Mouse (Mus musculus) liver, adult 2 months (tissue): ENCODE data around the gene Ust. TPM values are rescaled to one million over a fixed set of nuclear protein-coding genes. Genes with fewer than 3 reads are reported as not detected.

Source experiments
- DNase-seq: peaks from one replicate; pipeline ENCODE4 v3.0.0-alpha.2; 2011; ENCODE audit warnings: low read depth, low spot score; ENCODE audit errors: extremely low read depth
- H3K27ac ChIP-seq: fragments of 200-500 bp; replicated peaks from 2 replicates; pipeline ENCODE4 v1.5.1; 2012; ENCODE audit warnings: low read depth, mild to moderate bottlenecking, control low read depth, inconsistent platforms, low read length; ENCODE audit not compliant: insufficient read depth
- H3K27me3 ChIP-seq: fragments of 200-500 bp; 2 replicates; pipeline ENCODE4 v1.6.1; 2012; ENCODE audit warnings: mild to moderate bottlenecking, moderate library complexity, low read length, inconsistent platforms; ENCODE audit not compliant: control insufficient read depth, insufficient read depth
- H3K36me3 ChIP-seq: fragments of 200-500 bp; 2 replicates; pipeline ENCODE4 v1.6.1; 2012; ENCODE audit warnings: low read length, inconsistent platforms; ENCODE audit not compliant: control insufficient read depth, insufficient read depth
- H3K4me1 ChIP-seq: fragments of 200-500 bp; 2 replicates; pipeline ENCODE4 v1.6.1; 2011; ENCODE audit warnings: low read length; ENCODE audit not compliant: control insufficient read depth, insufficient read depth
- H3K4me3 ChIP-seq: fragments of 200-500 bp; 2 replicates; pipeline ENCODE4 v1.5.1; 2011; ENCODE audit warnings: low read depth, mild to moderate bottlenecking, control low read depth, low read length, moderate library complexity; ENCODE audit not compliant: insufficient read depth
- H3K79me2 ChIP-seq: fragments of 200-500 bp; 2 replicates; pipeline ENCODE4 v1.6.1; 2012; ENCODE audit warnings: inconsistent platforms, mild to moderate bottlenecking, low read length, moderate library complexity; ENCODE audit not compliant: control insufficient read depth, insufficient read depth
- H3K9ac ChIP-seq: fragments of 200-500 bp; 2 replicates; pipeline ENCODE4 v1.6.1; 2012; ENCODE audit warnings: low read depth, mild to moderate bottlenecking, control low read depth, inconsistent platforms, low read length
- CTCF ChIP-seq: fragments of 200-500 bp; IDR thresholded peaks from 2 replicates; pipeline ENCODE4 v1.5.1; 2011; ENCODE audit warnings: low read depth, low read length, control low read depth
- POLR2A ChIP-seq: fragments of 200-500 bp; IDR thresholded peaks from 2 replicates; pipeline ENCODE4 v1.6.1; 2011; ENCODE audit warnings: low read length, control low read depth; ENCODE audit not compliant: insufficient read depth; ENCODE audit errors: extremely low read depth
- whole genome bisulfite sequencing: fragments of 180-500 bp; shearing (Covaris S2); methylation state at CpG from one replicate; pipeline ENCODE4 v1.1.7; 2018; 5-methylcytosine and 5-hydroxymethylcytosine counted together
- polyA plus RNA-seq: library from polyadenylated mRNA; depleted of rRNA; stranded (reverse); fragments of >200 nt; gene quantifications from 2 replicates; pipeline ENCODE4 v1.2.3, GENCODE M21; 2012
- total RNA-seq: library from RNA; depleted of rRNA; stranded (reverse); fragments of >200 nt; gene quantifications from 2 replicates; pipeline ENCODE4 v1.2.3, GENCODE M21; 2014

Gene Ust
- total and polyA plus RNA-seq, 2 experiments = 0.27 to 0.46 TPM

DNA sequence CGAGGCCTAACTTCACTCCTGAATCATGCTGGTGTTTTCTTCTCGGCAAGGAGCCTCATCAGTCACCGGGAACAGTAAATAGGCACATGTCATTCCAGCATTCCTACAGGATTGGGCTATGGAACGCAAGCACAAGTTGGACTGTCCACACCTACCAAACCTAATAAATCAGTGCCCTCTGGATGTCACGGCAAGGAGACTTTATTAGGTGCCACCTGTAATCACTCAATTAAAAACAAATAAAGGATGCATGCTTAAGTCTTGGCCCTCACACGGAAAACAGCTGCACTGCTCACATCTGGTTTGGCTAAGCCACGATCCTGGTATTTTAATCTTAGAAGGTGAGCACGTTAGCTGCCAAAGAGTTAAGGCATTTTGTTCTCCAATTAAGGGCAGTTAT is 294.6 kb downstream of the Ust start:
- no peak for DNase-seq
- Histone ChIP-seq H3K27ac (no peak overlapping the region), H3K4me1 (peaks cover 5% of the 10 kb centered on the region), H3K27me3 (no peaks in the 10 kb centered on the region), H3K4me3 (no peak overlapping the region), H3K9ac (no peak overlapping the region), H3K36me3 (no peaks in the 10 kb centered on the region), H3K79me2 (no peaks in the 10 kb centered on the region)
- 91% methylated on average over 8 of the region's 8 CpGs for WGBS
- no peak for TF ChIP-seq CTCF
- no peak for TF ChIP-seq POLR2A

DNA sequence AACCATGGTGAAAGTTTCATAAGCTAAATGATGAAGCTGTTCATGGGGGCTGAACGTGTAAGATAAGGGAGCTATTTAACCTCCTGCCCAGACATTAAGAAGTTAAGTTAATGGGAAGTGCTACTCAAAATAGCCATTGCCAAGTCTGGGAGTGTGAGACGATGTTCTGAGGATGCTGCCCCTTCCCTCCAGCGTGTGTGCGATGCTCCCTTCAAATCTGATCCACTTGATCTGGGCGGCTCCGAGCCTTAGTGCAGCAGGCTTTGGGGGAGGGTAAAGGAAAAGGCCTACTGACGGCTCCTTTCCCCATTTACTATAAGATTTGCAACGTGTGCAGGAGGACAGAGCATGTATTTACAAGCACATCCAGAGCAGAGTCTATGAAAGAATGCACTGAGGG is 301.7 kb downstream of the Ust start:
- TF ChIP-seq CTCF (no peak), POLR2A (no peak)
- DNase-seq = no peak
- Histone ChIP-seq H3K36me3 (no peaks in the 10 kb centered on the region), H3K4me1 (no peaks in the 10 kb centered on the region), H3K9ac (no peak overlapping the region), H3K79me2 (no peaks in the 10 kb centered on the region), H3K4me3 (no peak overlapping the region), H3K27me3 (no peaks in the 10 kb centered on the region), H3K27ac (no peak overlapping the region)
- 67% methylated on average over 8 of the region's 8 CpGs for WGBS

DNA sequence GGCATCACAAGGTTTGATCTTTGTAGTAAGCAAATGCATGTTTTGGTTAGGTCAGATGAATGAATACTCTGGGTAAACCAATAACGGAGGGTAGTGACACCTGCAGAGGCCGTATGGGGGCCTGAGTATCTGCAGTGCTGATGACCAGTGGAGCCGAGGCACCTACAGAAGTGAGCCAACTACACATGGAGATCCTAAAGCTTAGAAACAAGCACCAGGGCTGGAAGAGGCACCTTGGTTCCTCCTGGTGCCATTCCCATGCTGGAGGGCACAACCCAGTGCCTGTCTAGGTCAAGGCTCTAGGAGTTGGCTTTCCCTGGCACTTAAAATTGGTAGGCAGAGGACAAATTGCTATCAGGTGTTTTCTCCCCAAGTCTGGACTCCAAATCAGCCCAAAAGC is 303.4 kb downstream of the Ust start:
- TF ChIP-seq CTCF (no peak), POLR2A (no peak)
- Histone ChIP-seq H3K27ac (no peak overlapping the region), H3K36me3 (no peaks in the 10 kb centered on the region), H3K79me2 (no peaks in the 10 kb centered on the region), H3K27me3 (no peaks in the 10 kb centered on the region), H3K4me1 (no peaks in the 10 kb centered on the region), H3K9ac (no peak overlapping the region), H3K4me3 (no peak overlapping the region)
- no peak for DNase-seq
- 97% methylated on average over 3 of the region's 3 CpGs for WGBS

DNA sequence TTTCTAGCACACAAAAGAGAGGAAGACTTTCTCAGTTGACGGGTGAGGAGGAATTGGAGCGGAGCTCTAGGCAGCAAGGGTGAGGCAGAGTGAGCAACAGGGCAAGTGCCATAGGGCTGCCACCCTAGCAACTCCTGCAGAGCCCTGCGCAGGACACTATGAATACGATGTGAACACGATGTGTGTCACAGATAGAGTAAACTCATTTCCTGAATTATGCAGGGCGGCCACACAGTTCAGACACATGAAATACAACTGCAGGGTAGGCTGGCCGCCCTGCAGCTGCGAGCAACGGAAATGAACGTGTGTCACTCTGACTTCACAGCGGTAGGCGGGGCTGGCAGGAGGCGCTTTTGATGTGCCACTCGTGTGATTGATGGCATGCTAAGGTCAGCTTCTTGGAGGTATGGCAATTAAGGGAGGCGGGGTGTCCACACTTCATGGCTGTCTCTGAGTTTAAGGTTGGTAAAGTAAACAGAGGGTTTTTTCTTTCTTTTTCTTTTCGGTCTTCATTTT is 304.7 kb downstream of the Ust start:
- H3K36me3 ChIP-seq = no peaks in the 10 kb centered on the region
- no peak for DNase-seq
- no peaks in the 10 kb centered on the region for H3K79me2 ChIP-seq
- WGBS = 78% methylated on average over 16 of the region's 16 CpGs
- H3K27ac ChIP-seq = no peak overlapping the region
- TF ChIP-seq POLR2A = no peak
- TF ChIP-seq CTCF = no peak
- H3K4me3 ChIP-seq = no peak overlapping the region
- no peak overlapping the region for H3K9ac ChIP-seq
- H3K4me1 ChIP-seq = no peaks in the 10 kb centered on the region
- no peaks in the 10 kb centered on the region for H3K27me3 ChIP-seq

DNA sequence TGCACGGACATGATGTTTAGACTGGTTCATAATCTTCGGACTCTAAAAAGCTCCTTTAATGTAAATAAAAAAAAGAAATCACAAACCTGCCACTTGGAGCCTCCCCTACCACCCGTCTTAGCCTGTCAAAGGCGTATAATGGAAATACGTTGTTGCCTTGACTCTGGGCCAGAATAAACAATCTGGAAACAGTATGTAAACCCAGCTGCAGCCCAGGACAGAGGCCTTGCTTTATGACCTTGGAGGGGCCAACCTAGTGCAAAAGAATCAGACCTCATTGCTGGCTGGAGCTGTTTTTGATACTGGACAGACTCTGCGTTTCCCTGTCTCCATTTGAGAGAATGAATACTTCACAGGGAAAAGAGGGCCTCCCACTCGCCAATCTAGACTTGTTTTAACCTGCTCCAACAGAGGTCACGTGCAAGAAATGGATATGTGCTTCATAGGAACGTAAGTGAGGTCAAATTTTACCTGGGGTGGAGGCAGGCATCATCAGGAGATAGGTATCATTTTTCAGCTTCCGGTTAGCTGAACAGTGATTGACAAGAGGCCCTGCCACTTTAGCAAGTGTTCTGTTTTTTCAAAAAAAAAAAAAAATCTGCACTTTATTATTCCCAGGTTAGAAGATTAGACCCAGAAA is 305.2 kb downstream of the Ust start:
- H3K4me3 ChIP-seq = no peak overlapping the region
- H3K79me2 ChIP-seq = no peaks in the 10 kb centered on the region
- H3K36me3 ChIP-seq = no peaks in the 10 kb centered on the region
- no peaks in the 10 kb centered on the region for H3K27me3 ChIP-seq
- TF ChIP-seq CTCF (no peak), POLR2A (no peak)
- no peaks in the 10 kb centered on the region for H3K4me1 ChIP-seq
- H3K9ac ChIP-seq = no peak overlapping the region
- no peak for DNase-seq
- H3K27ac ChIP-seq = no peak overlapping the region
- WGBS = 69% methylated on average over 10 of the region's 10 CpGs

DNA sequence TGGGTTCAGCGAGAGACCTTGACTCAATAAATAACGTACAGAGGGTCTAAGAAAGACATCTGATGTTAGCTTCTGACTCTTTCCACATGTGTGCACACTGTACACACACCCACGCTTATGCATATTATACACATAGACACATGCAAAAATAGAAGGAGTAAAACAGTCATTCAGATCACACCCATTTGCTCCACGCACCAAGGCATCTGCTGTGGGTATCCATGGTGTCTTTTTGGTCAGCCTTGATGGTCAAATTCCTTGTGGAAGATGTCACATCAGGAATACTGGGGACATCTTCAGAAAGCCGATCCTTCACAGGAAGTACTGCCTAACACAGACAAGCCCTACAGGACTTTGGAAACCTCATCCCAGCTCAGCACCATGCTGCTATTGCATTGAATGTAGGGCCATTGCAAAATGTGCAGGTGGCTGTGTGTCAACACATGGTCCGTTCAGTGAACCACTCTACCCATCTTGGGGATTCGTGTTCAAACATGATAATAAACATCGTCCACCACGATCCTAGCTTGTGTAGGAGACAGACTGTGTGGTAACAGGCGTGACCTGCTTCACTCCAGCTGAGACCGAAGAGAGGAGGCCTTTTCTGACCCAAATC is 305.9 kb downstream of the Ust start:
- Histone ChIP-seq H3K9ac (no peak overlapping the region), H3K27me3 (no peaks in the 10 kb centered on the region), H3K36me3 (no peaks in the 10 kb centered on the region), H3K4me1 (no peaks in the 10 kb centered on the region), H3K79me2 (no peaks in the 10 kb centered on the region), H3K4me3 (no peak overlapping the region), H3K27ac (no peak overlapping the region)
- 84% methylated on average over 11 of the region's 11 CpGs for whole genome bisulfite sequencing
- DNase-seq = no peak
- no peak for TF ChIP-seq CTCF
- TF ChIP-seq POLR2A = no peak
